Mouse (Mus musculus) lung, adult 2 months (tissue): ENCODE results near the gene Iqcf4. TPM values are rescaled to one million over a fixed set of nuclear protein-coding genes. Genes with fewer than 3 reads are reported as not detected.

Experiments used
- DNase-seq: peaks from one replicate; pipeline ENCODE4 v3.0.0; 2022
- H3K4me1 ChIP-seq: fragments of 200-500 bp; 2 replicates; pipeline ENCODE4 v1.6.1; 2011; ENCODE audit warnings: low read length; ENCODE audit not compliant: control insufficient read depth, insufficient read depth
- H3K4me3 ChIP-seq: fragments of 200-500 bp; replicated peaks from 2 replicates; pipeline ENCODE3; 2011; ENCODE audit warnings: low read depth, mild to moderate bottlenecking, control low read depth, low read length; ENCODE audit errors: extremely low read depth
- CTCF ChIP-seq: fragments of 200-500 bp; IDR thresholded peaks from 2 replicates; pipeline ENCODE4 v1.5.1; 2011; ENCODE audit warnings: mild to moderate bottlenecking, low read length, control low read depth; ENCODE audit not compliant: insufficient read depth
- POLR2A ChIP-seq: fragments of 200-500 bp; IDR thresholded peaks from 2 replicates; pipeline ENCODE4 v1.6.1; 2011; ENCODE audit warnings: low read depth, mild to moderate bottlenecking, control low read depth, low read length, borderline replicate concordance; ENCODE audit errors: extremely low read depth
- whole genome bisulfite sequencing: fragments of 180-500 bp; shearing (Covaris S2); methylation state at CpG from one replicate; pipeline ENCODE4 v1.1.7; 2018; 5-methylcytosine and 5-hydroxymethylcytosine counted together
- polyA plus RNA-seq: library from polyadenylated mRNA; depleted of rRNA; stranded (reverse); fragments of >200 nt; gene quantifications from 2 replicates; pipeline ENCODE4 v1.2.3, GENCODE M21; 2012; rRNA removed

The Iqcf4 gene
- polyA plus RNA-seq, 1 experiment: not detected

DNA sequence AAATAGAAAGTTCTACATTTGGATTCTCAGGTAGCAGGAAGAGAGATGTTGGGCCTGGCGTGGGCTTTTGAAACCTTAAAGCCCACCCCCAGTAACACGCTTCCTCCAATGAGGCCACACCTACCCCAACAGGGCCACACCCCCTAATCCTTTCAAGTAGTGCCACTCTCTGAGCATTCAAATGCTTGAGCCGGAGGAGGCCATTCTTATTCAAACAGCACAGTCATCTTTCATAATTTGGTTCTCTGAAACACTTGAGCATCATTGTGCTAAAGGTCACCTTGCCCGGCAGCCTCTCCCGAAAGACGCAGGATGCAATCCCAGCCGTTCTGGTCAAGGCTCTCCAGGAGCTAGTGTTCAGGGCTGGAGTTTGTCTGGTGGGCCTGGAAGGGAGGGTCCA is 36.5 kb downstream of the Iqcf4 start:
- WGBS: 92% methylated on average over 7 of the region's 7 CpGs

DNA sequence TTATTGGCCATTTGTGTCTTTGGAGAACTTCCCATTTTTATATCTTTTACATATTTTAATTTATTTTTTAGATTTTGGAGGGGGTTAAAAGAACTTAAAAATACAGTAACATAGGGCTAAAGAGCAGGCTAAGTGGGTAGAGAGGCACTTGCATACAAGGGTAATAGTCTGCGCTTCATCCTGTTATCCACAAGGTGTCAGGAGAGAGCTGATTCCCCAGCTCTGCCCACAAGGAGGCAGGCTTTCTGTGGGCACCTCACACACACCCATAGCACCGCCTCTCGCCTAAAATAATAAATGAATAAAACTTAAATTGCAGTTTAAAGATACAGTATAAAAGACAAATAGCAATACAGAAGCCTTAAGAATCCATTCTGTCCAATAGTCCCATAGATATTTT is 39.0 kb downstream of the Iqcf4 start:
- Histone ChIP-seq H3K4me1 (no peaks in the 10 kb centered on the region), H3K4me3 (no peak overlapping the region)
- WGBS: 15% methylated on average over 3 of the region's 3 CpGs
- TF ChIP-seq POLR2A (no peak), CTCF (peak; percentile 91)
- no peak for DNase-seq

More for the DNA sequence above, 36.5 kb downstream of the Iqcf4 start:
- Histone ChIP-seq H3K4me3 (no peak overlapping the region), H3K4me1 (no peaks in the 10 kb centered on the region)
- no peak for DNase-seq
- no peak for TF ChIP-seq POLR2A
- TF ChIP-seq CTCF: no peak

DNA sequence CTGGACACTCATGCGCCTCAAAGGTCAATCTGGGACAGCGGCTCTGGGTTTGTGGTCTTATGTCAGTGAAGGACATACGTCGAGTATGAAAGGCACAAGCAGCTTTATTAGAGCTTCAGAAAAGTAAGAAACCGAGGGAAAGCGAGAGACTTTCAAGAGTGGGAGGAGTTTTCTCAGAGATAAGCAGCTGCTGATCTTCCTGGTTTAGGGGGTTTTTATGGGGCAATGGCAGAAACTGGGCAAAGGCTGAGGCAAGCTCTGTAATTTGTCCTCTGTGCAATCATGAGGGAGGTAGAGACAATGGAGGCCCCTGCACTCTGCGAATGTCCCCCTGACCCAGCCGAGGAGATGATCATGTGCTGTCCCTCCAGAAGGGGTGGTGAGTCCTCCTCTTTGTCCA is 50.9 kb downstream of the Iqcf4 start:
- 61% methylated on average over 8 of the region's 8 CpGs for WGBS
- no peaks in the 10 kb centered on the region for H3K4me1 ChIP-seq
- TF ChIP-seq POLR2A: no peak
- no peak for TF ChIP-seq CTCF
- no peak overlapping the region for H3K4me3 ChIP-seq
- DNase-seq: no peak

DNA sequence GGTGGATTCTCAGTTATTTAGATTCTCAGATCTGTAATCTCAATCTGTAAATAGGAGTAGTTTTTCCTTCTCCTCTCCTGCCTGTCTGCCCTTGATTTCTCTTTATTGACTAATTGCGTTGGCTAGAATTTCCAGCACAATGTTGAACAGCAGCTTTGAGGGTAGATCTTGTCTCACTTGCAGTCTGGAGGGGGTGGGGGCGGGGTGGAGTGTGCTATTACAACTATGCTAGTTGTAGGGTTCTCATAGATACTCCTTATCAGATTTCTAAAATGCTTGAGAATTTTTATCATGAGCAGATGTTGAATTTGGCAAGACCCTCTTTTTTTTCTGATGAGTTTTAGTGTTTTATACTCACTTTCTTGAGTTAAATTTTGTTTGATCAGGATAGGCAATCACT is 51.4 kb downstream of the Iqcf4 start:
- no peak for DNase-seq
- TF ChIP-seq CTCF (no peak), POLR2A (no peak)
- no peaks in the 10 kb centered on the region for H3K4me1 ChIP-seq
- WGBS: 45% methylated on average over 2 of the region's 2 CpGs
- H3K4me3 ChIP-seq: no peak overlapping the region

Other genes with a start within 250 kb of the Iqcf4 start
- 223 and 262 TPM in 2 replicates for gene Dusp7, start 202.4 kb downstream of the Iqcf4 start, polyA plus RNA-seq
- 288 and 319 TPM in 2 replicates for gene Rpl29, start 141.5 kb downstream of the Iqcf4 start, polyA plus RNA-seq
- 6.5 and 10.0 TPM in 2 replicates for gene Acy1, start 132.7 kb downstream of the Iqcf4 start, polyA plus RNA-seq
- gene Abhd14b, start 123.5 kb downstream of the Iqcf4 start, polyA plus RNA-seq: 80.0 and 80.9 TPM in 2 replicates
- 27.2 and 34.4 TPM in 2 replicates for gene Abhd14a, start 123.3 kb downstream of the Iqcf4 start, polyA plus RNA-seq
- 68.5 and 70.7 TPM in 2 replicates for gene Pcbp4, start 117.7 kb downstream of the Iqcf4 start, polyA plus RNA-seq
- 0.19 and 0.50 TPM in 2 replicates for gene Gpr62, start 105.1 kb downstream of the Iqcf4 start, polyA plus RNA-seq
- gene Rrp9, start 95.0 kb downstream of the Iqcf4 start, polyA plus RNA-seq: 27.4 and 29.2 TPM in 2 replicates
- 65.2 and 74.3 TPM in 2 replicates for gene Parp3, start 94.0 kb downstream of the Iqcf4 start, polyA plus RNA-seq
- gene Iqcf1, start 71.0 kb downstream of the Iqcf4 start, polyA plus RNA-seq: 0.30 TPM in 1 of 2 replicates, not detected in the other
- 0.27 TPM in 1 of 2 replicates, not detected in the other for gene Iqcf5, start 56.4 kb downstream of the Iqcf4 start, polyA plus RNA-seq
- gene Iqcf3, start 9.4 kb downstream of the Iqcf4 start, polyA plus RNA-seq: not detected in 2 replicates
- not detected in 2 replicates for gene Iqcf6, start 55.6 kb upstream of the Iqcf4 start, polyA plus RNA-seq
- gene Grm2, start 85.1 kb upstream of the Iqcf4 start, polyA plus RNA-seq: not detected in 2 replicates
- 103 and 108 TPM in 2 replicates for gene Tex264, start 114.9 kb upstream of the Iqcf4 start, polyA plus RNA-seq
- gene Rad54l2, start 218.2 kb upstream of the Iqcf4 start, polyA plus RNA-seq: 24.5 and 29.0 TPM in 2 replicates